Mouse (Mus musculus) adrenal gland, adult 2 months (tissue): ENCODE measurements around the gene Cfap52. TPM values are rescaled to one million over a fixed set of nuclear protein-coding genes. Genes with fewer than 3 reads are reported as not detected.

Experiments
- DNase-seq: peaks from one replicate; pipeline ENCODE4 v3.0.0; 2021
- long read RNA-seq: library from polyadenylated mRNA; stranded (forward); transcript quantifications from one replicate; pipeline ENCODE4 v2.0.0, GENCODE M21; 2021
- polyA plus RNA-seq: library from polyadenylated mRNA; depleted of rRNA; stranded (reverse); fragments of >200 nt; gene quantifications from 2 replicates; pipeline ENCODE4 v1.2.3, GENCODE M21; 2012; rRNA removed
- total RNA-seq, 2 experiments: library from RNA; stranded (reverse); gene quantifications; 2 replicates each; pipeline ENCODE4 v1.2.3; 2021

Cfap52 gene
- total RNA-seq (not detected), polyA plus RNA-seq (not detected in 2 replicates)
- long read RNA-seq = 0 reads

- peak; percentile 89 for DNase-seq
Measured at GRCm38 (mm10) chr11:67965242-67965883, at the start of gene Cfap52. Cfap52 (minus strand) TSS chr11:67965651.

GRCm38 (mm10) chr11:68012207-68012606 is 46.8 kb upstream of the Cfap52 start:
- no peak for DNase-seq

- DNase-seq = no peak
Measured at GRCm38 (mm10) chr11:68009377-68009776, 43.9 kb upstream of the Cfap52 start.

- DNase-seq = peak; percentile 59
Measured at GRCm38 (mm10) chr11:68007645-68008044, 42.2 kb upstream of the Cfap52 start.

- no peak for DNase-seq
Measured at GRCm38 (mm10) chr11:68006216-68006789, 40.9 kb upstream of the Cfap52 start.

GRCm38 (mm10) chr11:68004191-68004590 is 38.7 kb upstream of the Cfap52 start:
- peak; percentile 64 for DNase-seq

- DNase-seq = no peak
Measured at GRCm38 (mm10) chr11:67999629-68000028, 34.2 kb upstream of the Cfap52 start.

GRCm38 (mm10) chr11:67998905-67999304 is 33.5 kb upstream of the Cfap52 start:
- DNase-seq = no peak

GRCm38 (mm10) chr11:67995965-67996364 is 30.5 kb upstream of the Cfap52 start:
- DNase-seq = no peak

GRCm38 (mm10) chr11:67991240-67991639 is 25.8 kb upstream of the Cfap52 start:
- DNase-seq = no peak

- no peak for DNase-seq
Measured at GRCm38 (mm10) chr11:67983564-67983963, 18.1 kb upstream of the Cfap52 start.

GRCm38 (mm10) chr11:67975252-67975651 is 9.8 kb upstream of the Cfap52 start:
- no peak for DNase-seq

GRCm38 (mm10) chr11:67973225-67973624 is 7.8 kb upstream of the Cfap52 start:
- DNase-seq = no peak

GRCm38 (mm10) chr11:67972606-67973005 is 7.2 kb upstream of the Cfap52 start:
- DNase-seq = no peak

- DNase-seq = no peak
Measured at GRCm38 (mm10) chr11:67967831-67968230, 2.4 kb upstream of the Cfap52 start.

GRCm38 (mm10) chr11:67965905-67966878 is 741 bp upstream of the Cfap52 start, which contains the start of gene Stx8:
Stx8 (plus strand) TSS chr11:67966193.
- peak; percentile 95 for DNase-seq

- DNase-seq = no peak
Measured at GRCm38 (mm10) chr11:67964110-67964509, 1.3 kb downstream of the Cfap52 start.

GRCm38 (mm10) chr11:67954413-67954812 is 11.0 kb downstream of the Cfap52 start:
- no peak for DNase-seq

GRCm38 (mm10) chr11:67953604-67954003 is 11.8 kb downstream of the Cfap52 start:
- DNase-seq = no peak

- no peak for DNase-seq
Measured at GRCm38 (mm10) chr11:67949475-67949874, 16.0 kb downstream of the Cfap52 start.

GRCm38 (mm10) chr11:67948229-67948628 is 17.2 kb downstream of the Cfap52 start:
- DNase-seq = no peak

GRCm38 (mm10) chr11:67932156-67932555 is 33.3 kb downstream of the Cfap52 start:
- no peak for DNase-seq
